Mouse (Mus musculus) olfactory bulb, adult 2 months (tissue): ENCODE data around the gene Il10rb.

Experiments used
- CTCF ChIP-seq: fragments of 200-500 bp; IDR thresholded peaks from 2 replicates; pipeline ENCODE4 v1.5.1; 2012; ENCODE audit warnings: low read depth, mild to moderate bottlenecking, low read length, moderate library complexity; ENCODE audit not compliant: insufficient read depth
- POLR2A ChIP-seq: fragments of 200-500 bp; IDR thresholded peaks from 2 replicates; pipeline ENCODE4 v1.6.1; 2012; ENCODE audit warnings: mild to moderate bottlenecking, low read depth, low read length, moderate library complexity; ENCODE audit not compliant: insufficient read depth

DNA sequence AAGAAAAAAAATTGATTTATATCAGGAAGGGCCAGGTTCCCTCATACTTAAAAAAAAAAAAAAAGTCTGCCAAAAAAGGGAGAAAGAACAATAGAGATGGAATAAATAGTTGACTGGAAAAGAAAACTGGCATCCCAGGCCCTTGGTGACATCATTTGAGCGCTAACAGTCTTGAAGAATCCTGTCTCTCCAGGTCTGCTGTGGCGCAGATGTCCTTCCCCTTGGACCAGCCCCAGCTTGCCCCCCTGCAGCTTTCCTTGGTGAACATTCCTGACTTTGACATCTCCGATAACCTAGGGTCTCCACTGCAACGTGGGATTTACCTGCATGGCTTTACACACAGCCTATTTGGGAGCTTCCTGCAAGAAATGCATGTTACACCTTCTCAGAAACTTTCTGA is 24.4 kb upstream of the Il10rb start:
- no peak for TF ChIP-seq POLR2A
- TF ChIP-seq CTCF = no peak
